9 mouse cellular contexts compared by ENCODE assay signal in the genomic region with DNA sequence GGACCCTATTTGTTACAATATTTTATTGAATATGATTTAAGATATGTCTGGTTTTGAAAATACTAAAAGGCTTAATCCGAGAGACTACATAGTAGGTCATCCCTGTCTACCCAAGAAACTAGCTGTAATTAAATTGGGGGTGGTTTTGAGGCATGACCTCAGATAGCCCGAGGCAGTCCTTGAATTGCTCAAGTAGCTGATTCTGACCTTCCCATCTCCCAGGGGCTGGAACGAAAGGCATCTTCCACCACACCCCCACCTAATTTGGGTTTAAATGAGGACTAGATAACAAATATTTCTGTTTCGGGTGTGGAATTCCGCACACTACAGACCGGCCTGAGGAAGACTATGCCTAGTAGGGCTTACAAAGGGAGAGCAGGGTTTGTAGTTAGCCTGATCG. TPM values are rescaled to one million over a fixed set of nuclear protein-coding genes. Genes with fewer than 3 reads are reported as not detected.
DNase-seq lines count a peak whose midpoint lies in the region; ATAC-seq and TF ChIP-seq lines count a peak whose summit lies in the region.
"Had no signal": no experiment of that assay in that cellular context is flagged by ENCODE, and none has a peak within 500 bp of the region (broad histone marks: within the 10 kb centered on the region; RNA-seq: fewer than 3 reads in every experiment).

No protein-coding gene starts in this region.

- H3K4me3 ChIP-seq in heart, embryonic 14.5 days (ENCODE audit: control insufficient read depth in 1 of 2, insufficient read depth in 1 of 2, low read depth in 1 of 2, low read length in 2 of 2), result peak overlapping the region in 1 of 2 experiments; percentile 99; a peak in 3 of 4 replicates
- H3K4me3 ChIP-seq in midbrain, embryonic 11.5 days (ENCODE audit: low read depth, low read length), result peak overlapping the region; percentile 98
- H3K4me3 ChIP-seq in left cerebral cortex, adult 2 months, result no peak overlapping the region

- peak overlapping the region; percentile 100 for H3K9ac ChIP-seq in heart, embryonic 14.5 days (ENCODE audit: low read length)
- peak overlapping the region; percentile 99 for H3K9ac ChIP-seq in midbrain, embryonic 11.5 days (ENCODE audit: low read length)

- no peak for TF ChIP-seq CTCF in left cerebral cortex, adult 2 months (IDR thresholded peaks at IDR 0.05)

- peaks cover 9% of the 10 kb centered on the region; the same call in 1 of the 2 replicates for H3K36me3 ChIP-seq in heart, embryonic 14.5 days (ENCODE audit: control insufficient read depth, insufficient read depth, low read length)
- H3K36me3 ChIP-seq in midbrain, embryonic 11.5 days (ENCODE audit: control insufficient read depth, insufficient read depth, low read length), result no peaks in the 10 kb centered on the region

- DNase-seq in heart, postnatal 36 days, result no peak
- peak; percentile 96 for DNase-seq in R1 (ENCODE audit: low read depth, low spot score)
- DNase-seq in forelimb bud, embryonic 11.5 days (ENCODE audit: low read depth, low spot score), result peak; percentile 13
- DNase-seq in midbrain, embryonic 11.5 days (ENCODE audit: low spot score, missing footprints), result no peak
- no peak for DNase-seq in cerebellum, postnatal 10 days
- DNase-seq in thymus, postnatal 25 days, result no peak
- DNase-seq in left cerebral cortex, adult 2 months (ENCODE audit: extremely low spot score in 1 of 2, low spot score in 2 of 2), result no peak
- DNase-seq: heart, adult 11 months had no signal

- no peaks in the 10 kb centered on the region for H3K9me3 ChIP-seq in heart, embryonic 14.5 days (ENCODE audit: control insufficient read depth, low read length)
- no peaks in the 10 kb centered on the region for H3K9me3 ChIP-seq in midbrain, embryonic 11.5 days (ENCODE audit: control insufficient read depth, low read length)

- H3K27me3 ChIP-seq in heart, embryonic 14.5 days (ENCODE audit: control insufficient read depth, insufficient read depth, low read length), result no peaks in the 10 kb centered on the region
- H3K27me3 ChIP-seq in midbrain, embryonic 11.5 days (ENCODE audit: control insufficient read depth, insufficient read depth, low read length), result no peaks in the 10 kb centered on the region

- ATAC-seq in heart, embryonic 14.5 days (ENCODE audit: insufficient number of reproducible peaks, insufficient read depth, low FRiP score, low read depth), result no peak
- ATAC-seq in midbrain, embryonic 11.5 days (ENCODE audit: low FRiP score), result no peak

- H3K27ac ChIP-seq in heart, embryonic 14.5 days (replicated peaks in 1 of 2; ENCODE audit: control insufficient read depth in 1 of 2, insufficient read depth in 1 of 2, low read depth in 2 of 2, low read length in 2 of 2), result peak overlapping the region; percentile 97 to 99; a peak in 3 of 4 replicates
- no peak overlapping the region for H3K27ac ChIP-seq in midbrain, embryonic 11.5 days (ENCODE audit: low read depth, low read length)
- no peak overlapping the region for H3K27ac ChIP-seq in left cerebral cortex, adult 2 months

- 37% methylated on average over 7 of the region's 7 CpGs for WGBS in heart, embryonic 14.5 days
- 71% methylated on average over 7 of the region's 7 CpGs for WGBS in midbrain, embryonic 11.5 days

- intact Hi-C loops in heart, postnatal 36 days (cut with DNase I), result loop anchor here (2.0 to 5.0 kb wide), 2 partner anchors 112 to 264 kb away; partner anchors contain the start of gene Tcf7l1
- intact Hi-C loops in left cerebral cortex, adult 2 months (cut with DNase I), result no loop called here

- H3K4me2 ChIP-seq in heart, embryonic 14.5 days (ENCODE audit: low read length), result peak overlapping the region; percentile 89
- peak overlapping the region; percentile 64 for H3K4me2 ChIP-seq in midbrain, embryonic 11.5 days

- peaks cover 10 to 32% of the 10 kb centered on the region in 2 experiments for H3K4me1 ChIP-seq in heart, embryonic 14.5 days (ENCODE audit: control insufficient read depth in 2 of 2, insufficient read depth in 2 of 2, low read length in 2 of 2)
- H3K4me1 ChIP-seq in midbrain, embryonic 11.5 days (ENCODE audit: control insufficient read depth, insufficient read depth, low read length), result peaks cover 15% of the 10 kb centered on the region; the same call in 1 of the 2 replicates

RNA-seq across cellular contexts. Expression of gene Kcmf1, which starts 1.2 kb away (rescaled TPM):
- polyA plus RNA-seq in heart, embryonic 14.5 days (2014; fragmentation: Nextera tagmentation; extraction: Ambion mirVana), result 60.8 and 62.5 TPM in 2 replicates
- 100 to 1,000 TPM; 104 to 110 TPM for total RNA-seq in heart, postnatal 36 days (2021)
- polyA plus RNA-seq in midbrain, embryonic 11.5 days (2014; fragmentation: Nextera tagmentation; extraction: Ambion mirVana), result 37.2 and 45.3 TPM in 2 replicates
- 10 to 100 TPM; 66.0 to 72.0 TPM for total RNA-seq in left cerebral cortex, adult 2 months (2021)

RNA-seq across cellular contexts. Expression of gene Tmsb10, which starts 57.6 kb away (rescaled TPM):
- 1,599 and 1,682 TPM in 2 replicates for polyA plus RNA-seq in heart, embryonic 14.5 days (2014; fragmentation: Nextera tagmentation; extraction: Ambion mirVana)
- total RNA-seq in heart, postnatal 36 days (2021), result 100 to 1,000 TPM; 112 to 120 TPM
- polyA plus RNA-seq in midbrain, embryonic 11.5 days (2014; fragmentation: Nextera tagmentation; extraction: Ambion mirVana), result 3,363 and 3,486 TPM in 2 replicates
- 100 to 1,000 TPM; 429 to 476 TPM for total RNA-seq in left cerebral cortex, adult 2 months (2021)

Comparison
In these comparisons a context has a peak if more than half of its experiments do, and no peak if none do; other contexts are left out.
1. H3K27ac ChIP-seq: peak in heart, embryonic 14.5 days (2 of 2); none in midbrain, embryonic 11.5 days (single experiment) and left cerebral cortex, adult 2 months (single experiment).
2. DNase-seq: peak in R1 (single experiment) and forelimb bud, embryonic 11.5 days (single experiment); none in heart, postnatal 36 days (0 of 2), midbrain, embryonic 11.5 days (single experiment), cerebellum, postnatal 10 days (0 of 2), thymus, postnatal 25 days (single experiment) and left cerebral cortex, adult 2 months (0 of 2).